In genomic region chr9:57467271-57467771, GRCm38 (mm10) we compare ENCODE assay signal across 8 mouse cellular contexts. TPM values are rescaled to one million over a fixed set of nuclear protein-coding genes. Genes with fewer than 3 reads are reported as not detected.
DNase-seq lines count a peak whose midpoint lies in the region; ATAC-seq and TF ChIP-seq lines count a peak whose summit lies in the region.

No protein-coding gene starts in this region.

- WGBS in embryonic facial prominence, embryonic 13.5 days, result under 1% methylated on average over 18 of the region's 18 CpGs
- 3% methylated on average over 18 of the region's 18 CpGs for WGBS in lung, postnatal 0 days
- WGBS in stomach, embryonic 14.5 days, result 2% methylated on average over 18 of the region's 18 CpGs

- no peak for ATAC-seq in embryonic facial prominence, embryonic 13.5 days (ENCODE audit: insufficient number of reproducible peaks, insufficient read depth, low FRiP score, low TSS enrichment, low read depth)
- ATAC-seq in lung, postnatal 0 days, result peak; percentile 18
- no peak for ATAC-seq in stomach, embryonic 14.5 days (ENCODE audit: insufficient number of reproducible peaks, insufficient read depth, low FRiP score, low read depth)

- peak overlapping the region; percentile 94 for H3K4me2 ChIP-seq in embryonic facial prominence, embryonic 13.5 days
- peak overlapping the region; percentile 88 for H3K4me2 ChIP-seq in lung, postnatal 0 days (replicated peaks; ENCODE audit: low read depth, low read length)
- H3K4me2 ChIP-seq in stomach, embryonic 14.5 days (replicated peaks; ENCODE audit: low read depth, low read length), result peak overlapping the region; percentile 82

- TF ChIP-seq CTCF in lung, postnatal 0 days (IDR thresholded peaks at IDR 0.05), result no peak

- no peak for TF ChIP-seq EP300 in lung, postnatal 0 days (IDR thresholded peaks at IDR 0.05)

- H3K36me3 ChIP-seq in embryonic facial prominence, embryonic 13.5 days, result no peaks in the 10 kb centered on the region
- no peaks in the 10 kb centered on the region for H3K36me3 ChIP-seq in lung, postnatal 0 days (ENCODE audit: insufficient read depth, low read length)
- H3K36me3 ChIP-seq in stomach, embryonic 14.5 days (ENCODE audit: control insufficient read depth, insufficient read depth, low read length), result no peaks in the 10 kb centered on the region

- H3K27ac ChIP-seq in embryonic facial prominence, embryonic 13.5 days, result no peak overlapping the region
- no peak overlapping the region for H3K27ac ChIP-seq in lung, postnatal 0 days (ENCODE audit: low read length)
- H3K27ac ChIP-seq in stomach, embryonic 14.5 days (ENCODE audit: low read length), result peak overlapping the region; percentile 36; the same call in 1 of the 2 replicates

- peaks cover 11% of the 10 kb centered on the region for H3K4me1 ChIP-seq in embryonic facial prominence, embryonic 13.5 days
- peaks cover 6% of the 10 kb centered on the region; the same call in 1 of the 2 replicates for H3K4me1 ChIP-seq in lung, postnatal 0 days (ENCODE audit: insufficient read depth, low read depth, low read length)
- H3K4me1 ChIP-seq in stomach, embryonic 14.5 days (ENCODE audit: control insufficient read depth, insufficient read depth, low read length), result peaks cover 9% of the 10 kb centered on the region; the same call in 1 of the 2 replicates

- H3K9me3 ChIP-seq in embryonic facial prominence, embryonic 13.5 days, result no peaks in the 10 kb centered on the region
- H3K9me3 ChIP-seq in lung, postnatal 0 days (ENCODE audit: low read length), result no peaks in the 10 kb centered on the region
- H3K9me3 ChIP-seq in stomach, embryonic 14.5 days (ENCODE audit: control insufficient read depth, low read depth, low read length), result no peaks in the 10 kb centered on the region

- 0 out of 2 replicates have a peak, but pooled peaks cover 4% of the 10 kb centered on the region for H3K27me3 ChIP-seq in embryonic facial prominence, embryonic 13.5 days
- no peaks in the 10 kb centered on the region; the same call in 1 of the 2 replicates for H3K27me3 ChIP-seq in lung, postnatal 0 days (replicated peaks; ENCODE audit: insufficient read depth, low read length)
- no peaks in the 10 kb centered on the region for H3K27me3 ChIP-seq in stomach, embryonic 14.5 days (ENCODE audit: control insufficient read depth, insufficient read depth, low read length)

- DNase-seq in embryo, embryonic 10.5 days (ENCODE audit: low spot score), result peak; percentile 40
- no peak for DNase-seq in embryo, embryonic 11 days
- DNase-seq in NIH3T3 (ENCODE audit: low read depth), result peak; percentile 48
- DNase-seq in heart, postnatal 4 days, result peak; percentile 19
- peak; percentile 53 to 54 for DNase-seq in layer of hippocampus, adult 8-10 months (ENCODE audit: low spot score in 2 of 2)
- no peak for DNase-seq in lung, postnatal 0 days (ENCODE audit: low spot score)

- H3K9ac ChIP-seq in embryonic facial prominence, embryonic 13.5 days, result peak overlapping the region; percentile 84
- peak overlapping the region; percentile 48 for H3K9ac ChIP-seq in lung, postnatal 0 days (replicated peaks; ENCODE audit: low read depth)
- peak overlapping the region; percentile 57 for H3K9ac ChIP-seq in stomach, embryonic 14.5 days (replicated peaks; ENCODE audit: low read depth, low read length)

- H3K4me3 ChIP-seq in embryonic facial prominence, embryonic 13.5 days, result peak overlapping the region; percentile 78
- H3K4me3 ChIP-seq in lung, postnatal 0 days (ENCODE audit: low read depth, low read length), result peak overlapping the region; percentile 55
- peak overlapping the region; percentile 69 for H3K4me3 ChIP-seq in stomach, embryonic 14.5 days (ENCODE audit: low read depth, low read length)

RNA-seq across cellular contexts. Expression of gene Scamp5, which starts 0.5 kb away (rescaled TPM):
- polyA plus RNA-seq in embryonic facial prominence, embryonic 13.5 days (2015; fragmentation: Nextera tagmentation; extraction: Ambion mirVana), result 14.8 and 16.4 TPM in 2 replicates
- total RNA-seq in heart, postnatal 4 days (2021), result 10 to 100 TPM; 11.6 to 11.7 TPM
- 100 to 1,000 TPM; 361 to 395 (median 373) TPM for total RNA-seq in layer of hippocampus, adult 8-10 months (2022)
- 3.5 and 4.0 TPM in 2 replicates for polyA plus RNA-seq in lung, postnatal 0 days (2015; fragmentation: Nextera tagmentation; extraction: Ambion mirVana)
- polyA plus RNA-seq in stomach, embryonic 14.5 days (2014; fragmentation: Nextera tagmentation; extraction: Ambion mirVana), result 17.9 and 20.0 TPM in 2 replicates

RNA-seq across cellular contexts. Expression of gene Ppcdc, which starts 27.4 kb away (rescaled TPM):
- polyA plus RNA-seq in embryonic facial prominence, embryonic 13.5 days (2015; fragmentation: Nextera tagmentation; extraction: Ambion mirVana), result 27.9 and 30.0 TPM in 2 replicates
- 1 to 10 TPM; 8.3 TPM for total RNA-seq in heart, postnatal 4 days (2021)
- 10 to 100 TPM; 16.1 to 26.1 (median 23.2) TPM for total RNA-seq in layer of hippocampus, adult 8-10 months (2022)
- polyA plus RNA-seq in lung, postnatal 0 days (2015; fragmentation: Nextera tagmentation; extraction: Ambion mirVana), result 25.9 and 29.2 TPM in 2 replicates
- 30.1 and 32.7 TPM in 2 replicates for polyA plus RNA-seq in stomach, embryonic 14.5 days (2014; fragmentation: Nextera tagmentation; extraction: Ambion mirVana)

RNA-seq across cellular contexts. Expression of gene Rpp25, which starts 36.5 kb away (rescaled TPM):
- 0.61 and 1.3 TPM in 2 replicates for polyA plus RNA-seq in embryonic facial prominence, embryonic 13.5 days (2015; fragmentation: Nextera tagmentation; extraction: Ambion mirVana)
- total RNA-seq in heart, postnatal 4 days (2021), result 1 to 10 TPM; 7.8 to 9.4 TPM
- 10 to 100 TPM in 3 of 4 experiments, 1 to 10 TPM in 1; 9.1 to 11.8 (median 10.3) TPM for total RNA-seq in layer of hippocampus, adult 8-10 months (2022)
- 3.3 and 3.6 TPM in 2 replicates for polyA plus RNA-seq in lung, postnatal 0 days (2015; fragmentation: Nextera tagmentation; extraction: Ambion mirVana)
- polyA plus RNA-seq in stomach, embryonic 14.5 days (2014; fragmentation: Nextera tagmentation; extraction: Ambion mirVana), result 3.8 and 4.8 TPM in 2 replicates

RNA-seq across cellular contexts. Expression of gene Cox5a, which starts 53.8 kb away (rescaled TPM):
- 473 and 528 TPM in 2 replicates for polyA plus RNA-seq in embryonic facial prominence, embryonic 13.5 days (2015; fragmentation: Nextera tagmentation; extraction: Ambion mirVana)
- total RNA-seq in heart, postnatal 4 days (2021), result 1,000 to 10,000 TPM; 1,831 to 1,865 TPM
- total RNA-seq in layer of hippocampus, adult 8-10 months (2022), result 100 to 1,000 TPM; 345 to 380 (median 364) TPM
- polyA plus RNA-seq in lung, postnatal 0 days (2015; fragmentation: Nextera tagmentation; extraction: Ambion mirVana), result 440 and 448 TPM in 2 replicates
- polyA plus RNA-seq in stomach, embryonic 14.5 days (2014; fragmentation: Nextera tagmentation; extraction: Ambion mirVana), result 525 and 538 TPM in 2 replicates

Comparison
In these comparisons a context has a peak if more than half of its experiments do, and no peak if none do; other contexts are left out.
1. DNase-seq: peak in embryo, embryonic 10.5 days (single experiment), NIH3T3 (single experiment), heart, postnatal 4 days (single experiment) and layer of hippocampus, adult 8-10 months (2 of 2); none in embryo, embryonic 11 days (single experiment) and lung, postnatal 0 days (single experiment).
2. Peak in every context shown above with its lines, with median percentiles within 50 percentile points of each other: H3K4me2 ChIP-seq, H3K4me3 ChIP-seq and H3K9ac ChIP-seq.